Mouse (Mus musculus): ENCODE measurements around the gene Gstm3. TPM values are rescaled to one million over a fixed set of nuclear protein-coding genes. Genes with fewer than 3 reads are reported as not detected.
"Not testable (repeated sequence)": the region's sequence is repeated elsewhere in the genome, so short reads cannot be mapped to it uniquely, and the experiment has no call there.

The Gstm3 gene
- polyA plus RNA-seq, 1 experiment from 2014 or later: 183 TPM

- 87% methylated on average over 9 of the region's 9 CpGs for WGBS
- not testable (repeated sequence) for H3K4me1 ChIP-seq (ENCODE audit: control insufficient read depth, insufficient read depth, low read length)
These were observed 13.8 kb downstream of the Gstm3 start for GRCm38 (mm10) chr3:107955260-107955659.

GRCm38 (mm10) chr3:107953906-107954305 lies 15.2 kb downstream of the Gstm3 start:
- Histone ChIP-seq H3K27ac (ENCODE audit: low read length) (no peak overlapping the region), H3K9ac (ENCODE audit: low read depth, low read length) (no peak overlapping the region), H3K4me1 (ENCODE audit: control insufficient read depth, insufficient read depth, low read length) (peaks cover 5% of the 10 kb centered on the region; the same call in 1 of the 2 replicates), H3K9me3 (ENCODE audit: control insufficient read depth, low read length) (no peaks in the 10 kb centered on the region), H3K4me2 (ENCODE audit: low read depth, low read length) (no peak overlapping the region), H3K4me3 (ENCODE audit: low read length) (no peak overlapping the region), H3K27me3 (replicated peaks; ENCODE audit: control insufficient read depth, insufficient read depth, low read length) (no peaks in the 10 kb centered on the region), H3K36me3 (ENCODE audit: control insufficient read depth, insufficient read depth, low read length) (no peaks in the 10 kb centered on the region)
- WGBS: 80% methylated on average over 5 of the region's 5 CpGs
- 0 out of 2 replicates have a peak, but pooled peaks have one; percentile 19 for ATAC-seq

More at GRCm38 (mm10) chr3:107955260-107955659, 13.8 kb downstream of the Gstm3 start:
- not testable (repeated sequence) for H3K9me3 ChIP-seq (ENCODE audit: control insufficient read depth, low read length); H3K27ac ChIP-seq (ENCODE audit: low read length); H3K36me3 ChIP-seq (ENCODE audit: control insufficient read depth, insufficient read depth, low read length); H3K4me2 ChIP-seq (ENCODE audit: low read depth, low read length); H3K9ac ChIP-seq (ENCODE audit: low read depth, low read length); H3K4me3 ChIP-seq (ENCODE audit: low read length); ATAC-seq; H3K27me3 ChIP-seq (replicated peaks; ENCODE audit: control insufficient read depth, insufficient read depth, low read length)

- WGBS: 28% methylated on average over 6 of the region's 6 CpGs
- peaks cover 5% of the 10 kb centered on the region; the same call in 1 of the 2 replicates for H3K4me1 ChIP-seq (ENCODE audit: control insufficient read depth, insufficient read depth, low read length)
- H3K27me3 ChIP-seq (replicated peaks; ENCODE audit: control insufficient read depth, insufficient read depth, low read length): no peaks in the 10 kb centered on the region
- H3K4me3 ChIP-seq (ENCODE audit: low read length): no peak overlapping the region
- H3K9ac ChIP-seq (ENCODE audit: low read depth, low read length): no peak overlapping the region
- H3K36me3 ChIP-seq (ENCODE audit: control insufficient read depth, insufficient read depth, low read length): no peaks in the 10 kb centered on the region
- ATAC-seq: peak; percentile 68; the same call in 1 of the 2 replicates
- H3K27ac ChIP-seq (ENCODE audit: low read length): no peak overlapping the region
- no peaks in the 10 kb centered on the region for H3K9me3 ChIP-seq (ENCODE audit: control insufficient read depth, low read length)
- H3K4me2 ChIP-seq (ENCODE audit: low read depth, low read length): no peak overlapping the region
These were observed 15.7 kb downstream of the Gstm3 start for GRCm38 (mm10) chr3:107953328-107953755.

- Histone ChIP-seq H3K9me3 (ENCODE audit: control insufficient read depth, low read length) (no peaks in the 10 kb centered on the region), H3K9ac (ENCODE audit: low read depth, low read length) (no peak overlapping the region), H3K4me1 (ENCODE audit: control insufficient read depth, insufficient read depth, low read length) (peaks cover 5% of the 10 kb centered on the region; the same call in 1 of the 2 replicates), H3K27ac (ENCODE audit: low read length) (no peak overlapping the region), H3K4me3 (ENCODE audit: low read length) (no peak overlapping the region), H3K4me2 (ENCODE audit: low read depth, low read length) (no peak overlapping the region), H3K27me3 (replicated peaks; ENCODE audit: control insufficient read depth, insufficient read depth, low read length) (no peaks in the 10 kb centered on the region), H3K36me3 (ENCODE audit: control insufficient read depth, insufficient read depth, low read length) (no peaks in the 10 kb centered on the region)
- no peak for ATAC-seq
- 80% methylated on average over 11 of the region's 11 CpGs for WGBS
These were observed 18.6 kb downstream of the Gstm3 start for GRCm38 (mm10) chr3:107950531-107950930.

GRCm38 (mm10) chr3:107949461-107949860 lies 19.6 kb downstream of the Gstm3 start:
- H3K27ac ChIP-seq (ENCODE audit: low read length); H3K27me3 ChIP-seq (replicated peaks; ENCODE audit: control insufficient read depth, insufficient read depth, low read length); H3K9ac ChIP-seq (ENCODE audit: low read depth, low read length); H3K36me3 ChIP-seq (ENCODE audit: control insufficient read depth, insufficient read depth, low read length); H3K4me3 ChIP-seq (ENCODE audit: low read length); H3K4me1 ChIP-seq (ENCODE audit: control insufficient read depth, insufficient read depth, low read length); ATAC-seq; H3K4me2 ChIP-seq (ENCODE audit: low read depth, low read length); H3K9me3 ChIP-seq (ENCODE audit: control insufficient read depth, low read length): not testable (repeated sequence)
- 86% methylated on average over 1 of the region's 1 CpGs for WGBS

- Histone ChIP-seq H3K9ac (ENCODE audit: low read depth, low read length) (no peak overlapping the region), H3K4me3 (ENCODE audit: low read length) (no peak overlapping the region), H3K36me3 (ENCODE audit: control insufficient read depth, insufficient read depth, low read length) (no peaks in the 10 kb centered on the region), H3K27ac (ENCODE audit: low read length) (no peak overlapping the region), H3K4me2 (ENCODE audit: low read depth, low read length) (no peak overlapping the region), H3K9me3 (ENCODE audit: control insufficient read depth, low read length) (no peaks in the 10 kb centered on the region), H3K27me3 (replicated peaks; ENCODE audit: control insufficient read depth, insufficient read depth, low read length) (no peaks in the 10 kb centered on the region), H3K4me1 (ENCODE audit: control insufficient read depth, insufficient read depth, low read length) (no peaks in the 10 kb centered on the region)
- whole genome bisulfite sequencing: 62% methylated on average over 4 of the region's 4 CpGs
- no peak for ATAC-seq
These were observed 23.4 kb downstream of the Gstm3 start for GRCm38 (mm10) chr3:107945729-107946128.

GRCm38 (mm10) chr3:107943239-107943990 lies 25.7 kb downstream of the Gstm3 start, which contains the start of gene Gstm6:
Gstm6 (minus strand) TSS chr3:107943749.
- Histone ChIP-seq H3K27ac (ENCODE audit: low read length) (no peak within 1 kb of the TSS), H3K4me3 (ENCODE audit: low read length) (peak within 1 kb of the TSS; percentile 28)
- 16% methylated on average over 20 of the region's 20 CpGs for WGBS

GRCm38 (mm10) chr3:107941261-107941660 lies 27.8 kb downstream of the Gstm3 start:
- no peak overlapping the region for H3K4me3 ChIP-seq (ENCODE audit: low read length)
- 84% methylated on average over 4 of the region's 4 CpGs for WGBS
- no peaks in the 10 kb centered on the region for H3K9me3 ChIP-seq (ENCODE audit: control insufficient read depth, low read length)
- no peaks in the 10 kb centered on the region for H3K36me3 ChIP-seq (ENCODE audit: control insufficient read depth, insufficient read depth, low read length)
- no peaks in the 10 kb centered on the region for H3K4me1 ChIP-seq (ENCODE audit: control insufficient read depth, insufficient read depth, low read length)
- H3K4me2 ChIP-seq (ENCODE audit: low read depth, low read length): no peak overlapping the region
- H3K27ac ChIP-seq (ENCODE audit: low read length): no peak overlapping the region
- no peaks in the 10 kb centered on the region for H3K27me3 ChIP-seq (replicated peaks; ENCODE audit: control insufficient read depth, insufficient read depth, low read length)
- no peak overlapping the region for H3K9ac ChIP-seq (ENCODE audit: low read depth, low read length)
- no peak for ATAC-seq

More at GRCm38 (mm10) chr3:107943239-107943990, 25.7 kb downstream of the Gstm3 start, which contains the start of gene Gstm6:
- no peaks in the 10 kb centered on the region for H3K27me3 ChIP-seq (replicated peaks; ENCODE audit: control insufficient read depth, insufficient read depth, low read length)
- H3K4me1 ChIP-seq (ENCODE audit: control insufficient read depth, insufficient read depth, low read length): no peaks in the 10 kb centered on the region
- peak; percentile 91 for ATAC-seq
- H3K9me3 ChIP-seq (ENCODE audit: control insufficient read depth, low read length): no peaks in the 10 kb centered on the region
- H3K4me2 ChIP-seq (ENCODE audit: low read depth, low read length): peak within 1 kb of the TSS; percentile 39
- no peak within 1 kb of the TSS for H3K9ac ChIP-seq (ENCODE audit: low read depth, low read length)
- H3K36me3 ChIP-seq (ENCODE audit: control insufficient read depth, insufficient read depth, low read length): no peaks in the 10 kb centered on the region

GRCm38 (mm10) chr3:107940524-107940923 lies 28.6 kb downstream of the Gstm3 start:
- 65% methylated on average over 7 of the region's 7 CpGs for WGBS
- no peak overlapping the region for H3K27ac ChIP-seq (ENCODE audit: low read length)
- H3K36me3 ChIP-seq (ENCODE audit: control insufficient read depth, insufficient read depth, low read length): no peaks in the 10 kb centered on the region
- no peaks in the 10 kb centered on the region for H3K4me1 ChIP-seq (ENCODE audit: control insufficient read depth, insufficient read depth, low read length)
- H3K4me2 ChIP-seq (ENCODE audit: low read depth, low read length): no peak overlapping the region
- no peak overlapping the region for H3K9ac ChIP-seq (ENCODE audit: low read depth, low read length)
- H3K4me3 ChIP-seq (ENCODE audit: low read length): no peak overlapping the region
- H3K27me3 ChIP-seq (replicated peaks; ENCODE audit: control insufficient read depth, insufficient read depth, low read length): no peaks in the 10 kb centered on the region
- no peaks in the 10 kb centered on the region for H3K9me3 ChIP-seq (ENCODE audit: control insufficient read depth, low read length)
- ATAC-seq: no peak
